Mouse (Mus musculus) urinary bladder, adult 18-20 months (tissue): ENCODE data around the gene Scn8a.

ENCODE experiments used
- DNase-seq, 2 experiments: peaks; one replicate each; pipeline ENCODE4 v3.0.0; 2022; ENCODE audit warnings: low spot score in 2 of 2, mixed read lengths in 2 of 2

Scn8a gene

DNA sequence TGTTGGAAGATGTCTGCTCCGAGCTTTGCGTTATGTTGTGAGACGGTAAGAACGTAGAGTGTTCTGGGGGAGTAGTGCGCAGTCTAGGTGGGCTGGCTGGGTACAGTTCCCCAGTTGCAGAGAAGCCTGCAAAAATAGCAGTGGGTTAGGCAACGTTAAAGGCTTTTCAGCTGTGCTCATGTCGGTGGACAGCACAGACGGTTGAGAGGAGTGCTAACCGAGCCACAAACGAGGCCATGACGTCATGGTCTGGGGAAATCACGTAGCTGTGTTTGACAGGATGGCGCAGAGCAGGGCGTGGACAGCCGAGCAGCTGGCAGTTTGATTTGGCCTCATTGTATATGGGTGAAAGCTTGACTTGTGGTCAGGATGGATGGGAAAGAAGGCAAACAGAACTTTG, 9.4 kb downstream of the Scn8a start:
- no peak for DNase-seq

DNA sequence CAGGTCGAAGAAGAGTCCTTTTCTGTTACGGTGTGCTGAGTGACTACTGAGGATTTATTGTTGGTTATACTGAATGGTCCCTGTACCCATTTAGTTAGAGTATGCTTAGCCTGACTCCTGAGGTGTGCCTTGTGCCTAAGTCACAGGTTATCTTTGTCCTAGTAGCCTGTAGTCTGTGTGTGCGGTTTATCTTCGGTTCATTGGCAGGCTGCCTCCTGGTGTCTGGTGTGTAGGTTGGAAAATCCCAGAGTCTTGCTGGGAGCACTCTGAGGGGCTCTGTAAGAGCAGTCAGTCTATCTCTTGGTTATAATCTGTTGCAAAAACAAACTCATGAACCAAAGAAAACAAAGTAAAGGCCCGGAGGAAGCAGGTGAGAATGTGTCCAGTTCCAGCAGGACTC, 11.7 kb downstream of the Scn8a start:
- no peak for DNase-seq

DNA sequence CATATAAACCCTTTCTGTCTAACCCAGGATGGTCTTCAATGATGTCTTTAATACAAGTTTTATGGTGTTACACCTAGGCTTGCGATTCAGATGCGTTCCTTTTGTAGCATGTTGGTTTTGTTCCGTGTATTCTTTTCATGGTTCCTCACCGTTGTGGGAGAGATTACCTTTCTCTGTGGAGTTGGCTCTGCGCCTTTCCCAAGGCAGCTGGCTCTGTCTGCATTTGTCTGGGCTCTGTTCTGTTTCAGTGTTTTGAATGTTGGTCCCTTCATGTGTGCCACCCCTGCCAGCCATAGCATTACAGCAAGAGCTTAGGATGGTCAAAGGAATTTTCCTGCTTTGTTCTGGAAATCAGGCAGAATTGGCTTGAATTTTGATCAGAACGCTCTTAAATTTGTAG, 14.8 kb downstream of the Scn8a start:
- DNase-seq: no peak

DNA sequence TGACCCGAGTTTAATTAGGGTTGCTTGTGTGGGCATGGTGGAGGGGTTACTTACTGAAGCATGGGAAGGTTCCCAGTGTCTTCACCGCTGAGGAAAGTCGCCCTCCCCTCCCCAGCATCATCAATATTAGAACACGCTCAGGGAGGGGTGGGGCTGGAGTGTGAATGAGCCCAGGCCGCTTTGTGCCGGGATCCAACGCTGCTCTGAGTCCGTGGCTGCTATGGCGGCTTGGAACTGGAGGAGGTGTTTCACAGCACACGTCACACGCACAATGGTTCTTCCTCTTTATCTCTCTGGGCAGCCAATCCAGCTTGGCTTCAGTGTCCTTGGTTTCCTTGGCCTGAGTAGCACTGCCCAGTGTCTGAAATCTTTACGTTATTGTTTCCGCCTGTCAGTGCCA, 22.3 kb downstream of the Scn8a start:
- DNase-seq: no peak

DNA sequence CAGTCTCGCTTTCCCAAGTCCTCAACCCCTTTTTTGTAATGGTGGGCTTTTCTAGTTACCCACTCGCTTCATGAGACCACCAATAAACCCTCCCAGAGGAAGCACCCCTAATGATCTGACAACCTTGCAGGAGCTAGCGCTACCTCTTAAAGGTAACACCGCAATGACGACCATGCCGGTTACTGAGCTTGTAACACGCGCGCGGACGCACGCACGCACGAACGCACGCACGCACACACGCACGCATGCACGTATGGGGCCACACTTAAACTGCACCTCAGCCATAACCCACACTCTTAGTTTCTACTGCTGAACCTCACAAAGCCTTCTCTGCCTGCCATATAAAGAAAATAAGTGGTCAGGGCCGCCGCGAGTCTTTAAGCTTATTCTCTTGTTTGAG, 26.8 kb downstream of the Scn8a start:
- DNase-seq: no peak

DNA sequence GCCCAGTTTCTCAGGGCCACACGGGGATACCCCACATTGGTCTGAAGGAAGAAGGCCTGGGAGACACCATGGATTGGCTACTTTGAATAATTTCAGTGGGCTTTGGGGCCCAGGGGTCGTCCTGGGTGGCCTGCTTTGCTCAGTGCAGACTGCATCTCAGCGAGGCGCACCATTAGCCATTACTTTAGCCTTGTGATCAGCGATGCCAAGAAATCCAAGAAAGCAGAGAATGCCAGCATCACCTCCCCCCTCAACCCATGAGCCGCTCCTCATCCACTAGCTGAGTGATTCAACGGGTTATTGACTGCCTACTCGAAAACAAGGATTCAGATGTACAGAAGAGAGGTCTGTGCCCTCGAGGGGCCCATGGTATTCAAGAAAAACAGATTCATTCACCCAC, 34.2 kb downstream of the Scn8a start:
- DNase-seq: no peak

DNA sequence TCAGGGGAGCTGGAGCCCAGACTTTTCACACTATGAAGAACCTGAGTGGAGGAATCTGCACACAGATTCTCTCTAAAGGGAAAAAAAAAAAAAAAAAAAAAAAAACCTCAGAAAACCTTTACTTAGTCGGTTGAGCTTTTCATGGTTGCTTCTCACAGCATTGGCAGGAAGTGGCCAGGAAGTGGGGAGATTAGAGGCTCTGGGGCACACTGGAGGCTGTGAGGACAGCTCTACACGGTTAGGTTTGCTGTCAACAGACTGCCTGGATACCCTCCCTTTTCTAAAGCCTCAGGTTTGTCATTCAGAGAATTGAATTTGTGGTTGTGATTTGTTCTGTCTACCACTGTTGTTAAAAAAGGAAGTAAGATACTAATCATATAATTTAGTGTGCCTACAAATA, 35.3 kb downstream of the Scn8a start:
- DNase-seq: no peak

DNA sequence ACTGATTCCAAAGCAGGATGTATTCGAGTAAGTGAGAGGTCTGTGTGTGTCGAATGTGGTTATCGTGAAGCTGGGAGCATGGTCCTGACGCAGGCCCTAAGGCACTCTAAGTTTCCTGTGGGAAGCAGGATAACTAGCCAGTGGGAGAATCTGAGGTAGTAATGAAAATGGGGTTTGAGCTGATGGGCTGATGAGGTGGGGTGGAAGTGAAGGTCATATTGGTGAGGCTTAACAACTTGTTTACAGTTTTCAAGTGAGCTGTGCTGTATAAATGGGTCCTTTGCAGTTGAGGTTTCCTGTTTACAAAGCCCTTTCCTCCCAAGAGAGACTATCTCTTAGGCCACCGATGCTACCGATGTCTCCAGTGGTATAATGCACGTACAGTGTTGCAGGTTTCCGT, 36.1 kb downstream of the Scn8a start:
- DNase-seq: no peak

DNA sequence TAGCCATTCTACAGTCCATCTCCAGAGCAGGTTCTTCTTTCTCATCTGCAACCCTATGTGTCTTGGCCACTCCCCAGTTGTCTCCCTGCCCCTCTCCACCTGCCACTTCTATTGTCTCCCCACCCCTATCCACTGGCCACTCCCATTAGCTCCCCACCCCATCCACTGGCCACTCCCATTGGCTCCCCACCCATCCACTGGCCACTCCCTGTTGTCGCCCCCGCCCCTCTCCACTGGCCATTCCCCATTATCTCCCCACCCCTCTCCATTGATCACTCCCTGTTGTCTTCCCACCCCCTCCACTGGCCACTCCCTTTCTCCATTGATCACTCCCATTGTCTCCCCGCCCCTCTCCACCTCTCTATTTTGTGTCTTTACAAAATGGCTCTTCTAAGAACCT, 39.2 kb downstream of the Scn8a start:
- DNase-seq: no peak

DNA sequence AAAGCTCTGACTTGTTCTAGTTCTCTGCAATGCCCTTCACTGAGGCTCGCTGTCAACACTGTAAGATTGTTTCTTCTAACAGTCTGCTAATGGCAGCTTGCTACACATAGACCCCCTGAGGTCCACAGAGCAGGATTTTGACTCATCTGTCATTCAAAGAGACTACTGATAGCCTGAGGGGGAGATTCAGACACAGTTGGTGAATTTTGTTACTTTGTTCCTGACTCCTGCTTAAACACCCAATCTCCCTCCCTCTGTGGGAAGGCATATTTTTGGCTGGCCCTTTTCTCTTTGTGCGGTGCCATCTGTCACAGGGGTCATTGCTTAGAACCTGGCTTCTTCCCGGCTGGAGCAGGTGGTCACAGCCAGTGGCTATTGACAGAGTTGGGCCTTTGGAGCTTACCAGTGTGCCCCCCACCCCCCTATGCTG, 40.1 kb downstream of the Scn8a start:
- no peak for DNase-seq

DNA sequence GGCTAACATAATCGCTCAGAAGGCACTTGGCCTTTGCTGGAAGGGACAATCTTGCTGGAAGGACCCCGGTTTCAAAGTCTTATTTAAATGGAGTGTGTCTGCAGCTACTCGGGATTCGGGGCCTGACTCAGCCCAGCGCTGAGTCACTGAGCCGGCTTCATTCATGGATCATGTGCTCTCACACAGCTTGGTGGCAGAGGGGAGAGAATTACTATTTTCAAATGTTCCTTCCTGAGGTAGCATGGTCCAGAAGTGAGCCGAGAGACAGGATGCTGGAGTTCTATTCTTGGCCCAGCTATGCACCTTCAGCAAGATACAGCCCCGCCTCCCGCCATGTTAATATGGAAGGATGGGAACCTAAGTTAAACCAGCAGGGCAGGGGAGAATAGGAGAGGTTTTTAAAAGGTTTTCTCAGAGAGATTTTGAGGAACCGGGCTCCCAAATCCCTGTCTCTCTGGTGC, 40.8 kb downstream of the Scn8a start:
- DNase-seq: no peak

DNA sequence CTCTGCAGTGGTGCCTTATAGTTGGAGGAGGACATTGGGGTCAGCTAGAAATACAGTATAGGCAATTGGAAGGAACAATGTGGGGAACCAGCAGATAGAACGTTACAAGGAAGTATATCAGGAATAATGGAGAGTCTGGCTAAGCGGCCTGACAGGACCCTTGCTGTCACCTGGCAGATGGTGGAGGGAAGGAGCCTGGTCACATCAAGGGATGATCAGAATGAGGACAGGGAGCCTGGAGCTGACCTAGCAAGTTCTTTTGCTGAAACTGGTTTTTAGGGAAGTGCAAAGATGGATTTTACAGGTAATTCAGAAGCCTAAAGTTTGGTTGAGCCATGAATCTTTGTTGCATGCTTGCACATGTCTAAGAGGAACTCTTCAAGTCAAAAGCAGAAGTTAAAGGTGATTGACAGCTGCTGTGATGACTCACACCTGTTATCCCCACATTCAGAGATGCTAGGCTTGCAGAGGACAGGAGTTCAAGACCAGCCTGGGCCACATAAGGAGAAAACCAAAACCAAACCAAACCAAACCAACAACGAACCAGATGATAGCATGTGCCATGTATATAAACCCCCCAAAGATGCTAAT, 43.1 kb downstream of the Scn8a start:
- DNase-seq: no peak

DNA sequence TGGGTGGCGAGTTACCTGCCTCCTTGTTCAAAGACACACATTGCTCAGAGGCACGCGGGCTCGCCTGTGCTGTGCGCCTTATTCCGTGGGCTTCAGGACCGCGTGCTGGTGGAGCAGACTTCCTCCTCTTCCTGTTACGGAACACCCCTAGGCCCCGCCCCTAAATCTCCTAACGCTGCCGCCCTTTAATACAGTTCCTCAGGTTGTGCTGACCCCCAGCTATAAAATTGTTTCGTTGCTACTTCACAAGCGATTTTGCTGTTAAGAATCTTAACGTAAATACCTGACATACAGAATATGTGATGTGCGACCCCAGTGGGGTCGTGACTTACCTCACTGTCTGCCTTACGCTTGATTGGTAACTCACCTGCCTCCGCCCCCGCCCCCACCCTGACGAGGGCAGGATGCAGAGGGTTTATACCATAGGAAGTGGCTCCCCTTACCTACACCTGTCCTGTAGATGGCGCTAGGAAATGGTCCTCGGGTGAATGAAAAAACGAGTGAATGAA, 45.1 kb downstream of the Scn8a start:
- no peak for DNase-seq

DNA sequence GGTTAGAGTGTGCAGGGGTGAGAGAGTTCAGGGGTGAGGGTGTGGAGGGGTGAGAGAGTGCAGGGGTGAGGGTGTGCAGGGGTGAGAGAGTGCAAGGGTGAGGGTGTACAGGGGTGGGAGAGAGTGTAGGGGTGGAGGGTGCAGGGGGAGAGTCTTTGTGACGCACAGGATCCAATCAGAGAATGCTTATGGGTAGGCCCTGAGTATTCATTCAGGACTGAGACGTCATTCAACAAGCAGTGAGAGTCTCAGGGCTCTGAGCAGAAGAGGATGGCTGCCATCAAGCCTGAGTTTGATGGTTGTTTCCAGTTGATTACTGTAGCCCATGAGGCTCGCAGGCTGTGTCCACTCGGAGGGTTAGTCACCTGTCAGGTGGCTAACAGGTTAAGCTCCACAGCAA, 48.4 kb downstream of the Scn8a start:
- DNase-seq: no peak

DNA sequence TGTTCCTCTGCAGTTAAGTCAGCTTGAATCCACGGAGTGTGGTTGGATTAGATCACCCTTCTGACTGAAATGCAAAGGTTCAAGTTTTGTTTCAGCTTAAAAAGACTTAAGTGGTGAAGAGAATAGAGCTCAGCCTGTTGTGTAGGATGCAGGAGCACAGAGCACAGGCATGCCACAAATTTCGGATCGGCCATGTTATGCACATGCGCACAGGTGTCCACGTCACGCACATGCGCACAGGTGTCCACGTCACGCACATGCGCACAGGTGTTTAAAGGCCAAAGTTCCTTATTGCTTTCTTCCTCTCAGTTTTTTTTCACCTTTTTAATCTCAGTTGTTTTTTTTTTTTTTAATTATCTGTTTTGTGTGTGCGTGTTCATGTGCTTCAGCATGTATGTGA, 52.6 kb downstream of the Scn8a start:
- no peak for DNase-seq

DNA sequence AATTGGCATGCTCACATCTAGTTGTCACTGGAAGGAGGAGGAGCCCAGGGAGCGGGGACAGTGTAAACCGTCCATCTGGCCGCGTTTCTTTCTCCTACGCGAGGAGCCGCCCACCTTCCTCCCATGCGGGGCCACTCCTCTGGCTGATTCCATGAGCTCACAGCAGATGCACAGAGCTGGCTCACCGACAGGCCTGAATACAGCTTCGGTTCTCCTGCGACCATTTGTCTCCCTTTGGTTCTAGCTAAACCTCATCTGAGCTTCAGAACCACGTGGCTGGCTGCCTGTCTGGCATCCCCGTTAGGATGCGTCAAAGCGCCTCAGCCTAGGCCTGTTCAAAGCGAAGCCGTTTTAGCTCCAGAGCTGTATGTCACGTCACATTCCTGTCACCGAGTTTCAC, 53.8 kb downstream of the Scn8a start:
- DNase-seq: no peak

DNA sequence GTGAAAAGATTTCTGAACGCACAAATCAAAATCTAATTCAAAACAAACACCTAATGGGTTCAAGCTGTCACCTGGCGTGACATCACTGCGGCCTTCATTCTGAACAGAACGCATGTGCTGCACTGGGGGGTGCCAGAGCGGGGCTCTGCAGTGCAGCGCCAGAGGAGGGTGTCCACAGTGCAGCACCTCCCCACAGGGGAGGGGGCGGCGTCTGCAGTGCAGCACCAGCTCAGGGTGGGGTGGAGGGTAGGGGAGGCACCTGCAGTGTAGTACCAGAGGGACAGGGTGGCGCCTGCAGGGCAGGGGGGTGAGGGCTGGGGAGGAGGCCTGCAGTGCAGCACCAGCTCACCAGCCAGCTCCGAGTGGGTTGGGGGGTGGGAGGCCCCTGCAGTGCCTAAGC, 55.3 kb downstream of the Scn8a start:
- no peak for DNase-seq

DNA sequence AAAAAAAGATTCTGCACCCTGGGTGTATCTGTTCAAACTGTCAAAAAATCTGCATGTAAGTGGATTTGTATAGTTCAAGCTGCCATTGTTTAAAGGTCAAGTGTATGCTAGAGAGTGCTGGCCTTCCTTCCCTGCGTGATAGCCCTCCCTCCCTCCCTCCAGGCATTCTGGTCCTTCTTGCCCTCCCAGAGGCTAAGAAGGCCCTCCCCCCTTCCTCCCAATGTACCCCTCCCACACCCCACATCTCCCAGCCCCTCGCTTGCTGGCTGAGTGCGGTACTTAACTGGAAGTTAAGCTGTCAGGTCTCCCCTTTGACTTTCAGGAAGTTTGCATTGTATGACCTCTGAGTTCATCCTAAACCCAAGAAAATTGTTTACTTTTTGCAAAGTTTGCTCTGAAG, 60.8 kb downstream of the Scn8a start:
- DNase-seq: no peak

DNA sequence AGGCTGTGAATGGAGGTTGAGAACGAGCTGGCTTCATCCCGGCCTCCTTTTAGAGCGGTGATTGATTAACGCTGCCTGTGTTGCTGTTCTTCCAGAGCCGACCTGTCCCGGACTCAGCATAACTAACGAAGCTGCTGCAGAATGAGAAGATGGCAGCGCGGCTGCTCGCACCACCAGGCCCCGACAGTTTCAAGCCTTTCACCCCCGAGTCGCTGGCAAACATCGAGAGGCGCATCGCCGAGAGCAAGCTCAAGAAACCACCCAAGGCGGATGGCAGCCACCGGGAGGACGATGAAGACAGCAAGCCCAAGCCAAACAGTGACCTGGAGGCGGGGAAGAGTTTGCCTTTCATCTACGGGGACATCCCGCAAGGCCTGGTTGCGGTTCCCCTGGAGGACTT, 66.5 kb downstream of the Scn8a start:
- no peak for DNase-seq

DNA sequence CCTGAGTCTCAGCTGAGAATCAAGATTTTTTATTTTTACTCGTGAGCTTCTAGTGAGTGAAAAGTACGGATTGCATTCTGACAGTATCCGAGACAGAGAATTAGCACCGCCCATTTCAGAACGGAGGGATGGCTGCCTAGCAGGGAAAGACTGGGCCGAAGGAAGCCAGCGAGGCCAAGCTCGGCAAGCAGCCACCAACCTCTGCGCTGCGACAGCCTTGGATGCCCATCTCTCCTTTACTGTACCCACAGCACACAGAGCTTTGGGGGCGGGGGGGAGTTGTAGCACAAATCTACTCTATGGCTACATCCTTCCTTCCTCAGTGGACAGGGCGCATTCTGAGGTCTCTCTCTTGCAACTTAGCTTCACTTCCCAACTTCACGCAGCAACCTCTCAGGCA, 78.7 kb downstream of the Scn8a start:
- DNase-seq: no peak

DNA sequence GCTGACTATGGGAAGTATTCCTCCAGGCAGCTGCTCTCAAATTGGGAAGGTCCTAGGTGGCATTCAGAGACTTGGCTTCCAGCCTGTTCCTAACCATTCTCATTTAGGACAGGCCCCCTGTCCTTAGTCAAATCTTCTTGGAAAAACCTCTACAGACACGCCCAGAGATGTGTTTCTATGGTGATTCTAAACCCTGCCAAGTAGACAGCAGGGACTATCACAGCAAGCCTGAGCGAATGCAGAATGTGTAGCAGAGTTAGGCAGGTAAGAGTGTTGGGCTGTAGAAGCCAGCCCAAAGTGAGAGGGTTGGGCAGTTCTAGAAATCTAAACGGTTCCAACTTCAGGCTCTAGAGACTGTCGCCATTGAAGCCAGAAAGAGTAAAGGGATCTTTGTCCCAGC, 79.5 kb downstream of the Scn8a start:
- no peak for DNase-seq

DNA sequence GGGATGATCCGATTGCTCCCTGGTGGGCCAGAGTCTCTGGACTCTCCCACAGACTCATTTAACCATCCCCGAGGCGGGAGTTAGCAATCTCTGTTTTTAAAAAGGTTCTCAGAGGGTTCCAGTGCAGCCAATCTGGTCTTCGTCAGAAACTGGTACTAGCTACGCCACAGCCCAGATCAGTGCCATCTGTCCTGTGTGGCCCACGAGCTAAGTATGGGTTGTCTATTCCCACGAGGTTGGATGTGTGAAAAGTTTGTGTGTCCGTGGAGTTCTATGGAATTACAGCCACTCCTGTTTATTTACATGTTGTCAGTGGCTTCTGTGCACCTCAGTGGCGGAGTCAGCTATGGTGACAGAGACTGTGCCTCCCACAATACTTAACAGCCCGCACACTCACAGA, 81.8 kb downstream of the Scn8a start:
- no peak for DNase-seq

DNA sequence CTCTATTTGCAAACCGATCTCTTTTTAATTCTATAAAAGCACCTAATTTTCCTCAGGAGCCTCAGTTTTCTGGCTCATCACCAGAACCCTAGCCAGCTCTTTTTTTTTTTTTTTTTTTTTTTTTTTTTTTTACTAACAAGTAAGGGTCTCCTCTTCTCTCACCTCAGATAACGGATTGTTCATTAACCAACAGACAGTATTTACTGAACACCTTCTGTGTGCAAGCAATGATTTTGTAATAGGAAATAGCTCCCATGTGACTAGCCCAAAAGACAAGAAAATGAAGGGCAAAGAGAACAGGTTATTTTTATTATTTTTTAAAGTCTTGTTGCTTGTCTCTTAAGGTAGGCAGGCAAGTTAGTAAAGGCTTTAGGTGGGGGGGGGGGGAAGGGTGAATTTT, 82.6 kb downstream of the Scn8a start:
- no peak for DNase-seq

DNA sequence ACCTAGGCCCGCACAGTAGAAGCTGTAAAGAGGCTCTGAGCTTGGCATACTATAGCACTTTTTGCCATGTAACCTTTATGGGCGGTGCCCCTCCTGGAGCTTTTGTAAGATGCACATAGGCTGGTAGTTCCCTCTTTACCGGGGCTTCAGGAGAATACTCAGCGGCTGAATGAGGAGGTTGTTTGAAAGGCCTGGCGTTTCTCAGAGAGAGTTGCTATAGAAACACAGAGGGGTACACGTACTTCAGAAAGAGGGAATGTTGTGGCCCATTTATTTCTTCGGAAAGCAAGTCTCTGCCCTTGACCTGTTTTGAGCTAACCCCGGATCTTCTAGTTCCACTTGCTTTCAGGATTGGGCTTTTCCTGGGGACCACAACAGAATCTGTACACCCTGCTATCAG, 83.2 kb downstream of the Scn8a start:
- DNase-seq: no peak
